Mouse (Mus musculus) lung, embryonic 16.5 days (tissue): Measurements from ENCODE around the gene Ubl5. TPM values are rescaled to one million over a fixed set of nuclear protein-coding genes. Genes with fewer than 3 reads are reported as not detected.
A peak's percentile ranks its signal among the peaks of the same experiment; 100 is the strongest.

ENCODE experiments used
- ATAC-seq: fragments of 200-750 bp; cut with Nextera tagmentation; 2 replicates; pipeline ENCODE4 v1.8.0; 2017; ENCODE audit warnings: low read depth, mild to moderate bottlenecking, moderate library complexity
- H3K27ac ChIP-seq: fragments of 300-500 bp; sonication (generic); 2 replicates; pipeline ENCODE4 v1.5.1; 2014; ENCODE audit warnings: mild to moderate bottlenecking, control low read depth, low read length
- H3K27me3 ChIP-seq: fragments of 300-500 bp; sonication (generic); 2 replicates; pipeline ENCODE4 v1.6.1; 2014; ENCODE audit warnings: low read depth, low read length, mixed read lengths; ENCODE audit not compliant: control insufficient read depth, insufficient read depth
- H3K36me3 ChIP-seq: fragments of 300-500 bp; sonication (generic); 2 replicates; pipeline ENCODE4 v1.6.1; 2014; ENCODE audit warnings: low read length; ENCODE audit not compliant: control insufficient read depth, insufficient read depth
- H3K4me1 ChIP-seq: fragments of 300-500 bp; sonication (generic); replicated peaks from 2 replicates; pipeline ENCODE4 v1.6.1; 2014; ENCODE audit warnings: low read length, mixed read lengths; ENCODE audit not compliant: control insufficient read depth, insufficient read depth
- H3K4me2 ChIP-seq: fragments of 300-500 bp; sonication (generic); 2 replicates; pipeline ENCODE4 v1.6.1; 2014; ENCODE audit warnings: low read depth, low read length, control low read depth
- H3K4me3 ChIP-seq: fragments of 300-500 bp; sonication (generic); 2 replicates; pipeline ENCODE4 v1.5.1; 2014; ENCODE audit warnings: mild to moderate bottlenecking, low read length, control low read depth
- H3K9ac ChIP-seq: fragments of 300-500 bp; sonication (generic); 2 replicates; pipeline ENCODE4 v1.6.1; 2014; ENCODE audit warnings: low read length, control low read depth
- H3K9me3 ChIP-seq: fragments of 300-500 bp; sonication (generic); 2 replicates; pipeline ENCODE4 v1.6.1; 2016; ENCODE audit warnings: low read length; ENCODE audit not compliant: control insufficient read depth
- WGBS: fragments of 180-500 bp; shearing (Covaris S2); extraction: QIAGEN DNeasy Blood & Tissue Kit; methylation state at CpG from one replicate; pipeline ENCODE4 v1.1.7; 2014; 5-methylcytosine and 5-hydroxymethylcytosine counted together
- polyA plus RNA-seq: library from polyadenylated mRNA; unstranded; fragments of >200 nt; fragmentation: Nextera tagmentation; extraction: Ambion mirVana; gene quantifications from 2 replicates; pipeline ENCODE4 v1.2.1, GENCODE M21; 2015

Ubl5 gene
- polyA plus RNA-seq, 1 experiment from 2014 or later, result 439 TPM

DNA sequence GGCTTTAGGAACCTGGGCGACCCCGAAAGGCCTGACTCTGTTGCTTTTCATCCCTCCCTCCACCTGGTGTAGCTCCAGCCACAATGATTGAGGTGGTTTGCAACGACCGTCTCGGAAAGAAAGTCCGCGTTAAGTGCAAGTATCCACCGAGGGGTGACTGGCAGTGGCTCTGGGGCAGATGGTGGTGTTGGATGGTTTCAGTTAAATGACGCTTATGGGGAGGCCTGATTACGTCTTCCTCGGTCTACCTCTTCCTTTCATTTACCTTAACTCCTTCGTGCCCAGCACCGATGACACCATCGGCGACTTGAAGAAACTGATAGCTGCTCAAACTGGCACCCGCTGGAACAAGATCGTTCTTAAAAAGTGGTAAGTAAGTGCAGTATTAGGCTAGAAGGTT, 2.4 kb downstream of the Ubl5 start:
- peak overlapping the region; percentile 94 for H3K4me3 ChIP-seq
- WGBS, result 2% methylated on average over 17 of the region's 17 CpGs
- H3K36me3 ChIP-seq, result peaks cover 14% of the 10 kb centered on the region
- no peaks in the 10 kb centered on the region for H3K9me3 ChIP-seq
- peaks cover 19% of the 10 kb centered on the region; the same call in 1 of the 2 replicates for H3K4me1 ChIP-seq
- H3K9ac ChIP-seq, result peak overlapping the region; percentile 84
- H3K4me2 ChIP-seq, result peak overlapping the region; percentile 83
- ATAC-seq, result no peak
- H3K27ac ChIP-seq, result peak overlapping the region; percentile 76
- H3K27me3 ChIP-seq, result no peaks in the 10 kb centered on the region

DNA sequence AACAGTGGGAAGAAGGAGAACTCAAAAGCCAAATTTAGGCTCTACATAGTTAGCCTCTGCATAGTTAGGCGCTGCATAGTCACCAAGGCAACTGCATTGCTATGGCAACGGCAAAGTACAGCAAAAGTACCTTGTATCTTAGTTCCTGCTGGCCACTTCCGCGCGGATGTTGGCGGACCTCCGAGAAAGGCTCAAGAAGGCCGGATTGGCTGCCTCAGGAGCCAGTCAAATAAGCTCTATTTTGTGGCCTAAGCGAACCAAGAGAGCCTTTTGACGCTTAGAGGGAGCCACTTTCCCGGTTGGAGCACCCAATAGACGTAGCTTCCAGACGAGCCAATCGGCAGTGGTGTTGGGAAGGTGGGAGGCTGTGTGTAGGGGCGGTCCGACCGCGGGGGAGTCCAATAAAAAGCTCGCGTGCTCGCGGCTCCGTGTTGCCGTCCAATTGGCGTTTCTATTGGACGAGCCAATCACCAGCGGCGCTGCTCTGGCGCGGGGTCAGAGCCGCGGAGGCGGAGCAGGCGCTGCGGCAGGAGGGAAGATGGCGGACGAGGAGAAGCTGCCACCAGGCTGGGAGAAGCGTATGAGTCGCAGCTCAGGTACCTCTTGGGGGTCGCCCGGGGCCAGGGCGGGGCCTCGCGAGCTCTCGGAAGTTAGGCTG, 9.1 kb downstream of the Ubl5 start, which contains the start of gene Pin1:
Gene Pin1, plus strand, starts transcription at position 494 of the 658 bp plus-strand sequence.
- Histone ChIP-seq H3K27ac (peak within 1 kb of the TSS; percentile 43; the same call in 1 of the 2 replicates), H3K27me3 (no peaks in the 10 kb centered on the region), H3K4me1 (peaks cover 14% of the 10 kb centered on the region), H3K4me2 (peak within 1 kb of the TSS; percentile 80), H3K36me3 (peaks cover 22% of the 10 kb centered on the region), H3K9ac (peak within 1 kb of the TSS; percentile 96), H3K4me3 (peak within 1 kb of the TSS; percentile 99), H3K9me3 (no peaks in the 10 kb centered on the region)
- peak; percentile 100 for ATAC-seq
- WGBS, result under 1% methylated on average over 45 of the region's 45 CpGs

- Histone ChIP-seq H3K27me3 (no peaks in the 10 kb centered on the region), H3K36me3 (peaks cover 23% of the 10 kb centered on the region), H3K4me2 (peak overlapping the region; percentile 80), H3K4me3 (peak overlapping the region; percentile 99), H3K4me1 (peaks cover 14% of the 10 kb centered on the region), H3K27ac (peak overlapping the region; percentile 31; the same call in 1 of the 2 replicates), H3K9me3 (no peaks in the 10 kb centered on the region), H3K9ac (peak overlapping the region; percentile 96)
- WGBS, result under 1% methylated on average over 25 of the region's 25 CpGs
- ATAC-seq, result peak; percentile 4; the same call in 1 of the 2 replicates
These were observed 9.6 kb downstream of the Ubl5 start for GRCm38 (mm10) chr9:20652260-20652658.

GRCm38 (mm10) chr9:20653859-20654258, 11.2 kb downstream of the Ubl5 start:
- H3K4me1 ChIP-seq, result peaks cover 14% of the 10 kb centered on the region
- ATAC-seq, result no peak
- no peak overlapping the region for H3K27ac ChIP-seq
- H3K36me3 ChIP-seq, result peaks cover 24% of the 10 kb centered on the region
- H3K4me2 ChIP-seq, result no peak overlapping the region
- 90% methylated on average over 3 of the region's 3 CpGs for WGBS
- H3K27me3 ChIP-seq, result no peaks in the 10 kb centered on the region
- H3K9ac ChIP-seq, result no peak overlapping the region
- H3K4me3 ChIP-seq, result no peak overlapping the region
- H3K9me3 ChIP-seq, result no peaks in the 10 kb centered on the region

DNA sequence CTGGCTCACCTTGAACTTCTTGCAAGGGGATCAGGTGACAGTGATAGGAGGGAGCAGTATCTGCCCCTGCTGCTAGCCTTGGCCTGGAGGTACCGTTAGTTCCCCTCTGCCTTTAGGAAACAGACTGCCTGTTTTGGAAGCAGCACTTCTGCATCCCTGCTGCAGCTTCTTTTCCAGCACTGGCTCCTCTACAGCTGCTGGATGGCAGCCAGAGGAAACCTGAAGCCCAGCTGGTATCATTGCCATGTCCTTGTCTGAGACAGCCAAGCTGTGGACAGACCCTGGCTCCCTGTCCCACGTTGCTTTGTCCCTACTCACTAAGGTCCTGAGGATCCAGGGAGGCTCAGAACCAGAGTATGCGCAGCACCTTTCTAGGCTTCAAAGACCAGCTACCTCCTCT, 14.9 kb downstream of the Ubl5 start:
- H3K4me3 ChIP-seq, result no peak overlapping the region
- H3K9me3 ChIP-seq, result no peaks in the 10 kb centered on the region
- 80% methylated on average over 3 of the region's 3 CpGs for WGBS
- no peak for ATAC-seq
- no peak overlapping the region for H3K4me2 ChIP-seq
- H3K36me3 ChIP-seq, result peaks cover 36% of the 10 kb centered on the region
- peaks cover 9% of the 10 kb centered on the region for H3K4me1 ChIP-seq
- no peaks in the 10 kb centered on the region for H3K27me3 ChIP-seq
- H3K27ac ChIP-seq, result no peak overlapping the region
- no peak overlapping the region for H3K9ac ChIP-seq

DNA sequence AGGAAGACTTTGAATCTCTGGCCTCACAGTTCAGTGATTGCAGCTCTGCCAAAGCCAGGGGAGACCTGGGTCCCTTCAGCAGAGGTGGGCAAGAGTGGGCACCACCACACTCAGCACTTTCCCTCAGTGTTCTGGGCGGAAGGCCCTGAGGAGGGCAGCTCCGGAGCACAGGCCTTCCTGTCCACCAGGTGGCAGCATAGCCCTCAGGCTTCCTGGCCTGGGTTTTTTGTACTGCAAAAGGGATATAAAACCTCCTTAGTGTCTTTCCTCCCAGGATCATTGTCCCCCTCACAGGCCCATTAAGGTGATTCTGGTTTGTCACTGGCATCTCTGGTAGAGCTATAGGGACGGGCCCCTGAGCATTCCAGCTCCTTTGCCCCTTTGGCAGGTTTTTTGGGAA, 19.6 kb downstream of the Ubl5 start:
- peak; percentile 29; the same call in 1 of the 2 replicates for ATAC-seq
- 55% methylated on average over 3 of the region's 3 CpGs for WGBS
- Histone ChIP-seq H3K9ac (no peak overlapping the region), H3K9me3 (no peaks in the 10 kb centered on the region), H3K27ac (no peak overlapping the region), H3K27me3 (no peaks in the 10 kb centered on the region), H3K4me3 (no peak overlapping the region), H3K4me1 (no peaks in the 10 kb centered on the region), H3K4me2 (no peak overlapping the region), H3K36me3 (peaks cover 35% of the 10 kb centered on the region)

DNA sequence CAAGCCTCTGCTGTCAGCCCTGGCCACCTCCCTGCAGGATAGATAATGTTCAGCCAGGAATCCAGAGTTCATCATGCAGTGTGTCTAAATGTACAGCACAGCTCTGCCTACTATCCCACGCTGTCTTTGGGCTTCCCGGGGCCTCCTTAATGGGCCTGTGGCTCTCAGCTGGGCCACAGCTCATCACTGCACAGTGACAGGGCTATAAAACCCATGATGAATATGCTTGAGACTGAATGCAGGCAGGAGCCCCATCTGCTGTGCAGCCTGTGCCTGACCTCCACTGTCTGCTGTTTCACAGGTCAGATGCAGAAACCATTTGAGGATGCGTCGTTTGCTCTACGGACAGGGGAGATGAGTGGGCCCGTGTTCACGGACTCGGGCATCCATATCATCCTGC, 20.2 kb downstream of the Ubl5 start:
- no peaks in the 10 kb centered on the region for H3K9me3 ChIP-seq
- H3K4me2 ChIP-seq, result no peak overlapping the region
- no peaks in the 10 kb centered on the region for H3K27me3 ChIP-seq
- peaks cover 31% of the 10 kb centered on the region for H3K36me3 ChIP-seq
- H3K9ac ChIP-seq, result no peak overlapping the region
- no peak overlapping the region for H3K27ac ChIP-seq
- H3K4me1 ChIP-seq, result no peaks in the 10 kb centered on the region
- no peak overlapping the region for H3K4me3 ChIP-seq
- 91% methylated on average over 8 of the region's 8 CpGs for WGBS
- no peak for ATAC-seq

GRCm38 (mm10) chr9:20663956-20664355, 21.3 kb downstream of the Ubl5 start:
- Histone ChIP-seq H3K36me3 (peaks cover 29% of the 10 kb centered on the region), H3K27ac (no peak overlapping the region), H3K9me3 (no peaks in the 10 kb centered on the region), H3K27me3 (no peaks in the 10 kb centered on the region), H3K4me1 (no peaks in the 10 kb centered on the region), H3K9ac (no peak overlapping the region), H3K4me3 (no peak overlapping the region), H3K4me2 (no peak overlapping the region)
- no peak for ATAC-seq
- 89% methylated on average over 2 of the region's 2 CpGs for WGBS

DNA sequence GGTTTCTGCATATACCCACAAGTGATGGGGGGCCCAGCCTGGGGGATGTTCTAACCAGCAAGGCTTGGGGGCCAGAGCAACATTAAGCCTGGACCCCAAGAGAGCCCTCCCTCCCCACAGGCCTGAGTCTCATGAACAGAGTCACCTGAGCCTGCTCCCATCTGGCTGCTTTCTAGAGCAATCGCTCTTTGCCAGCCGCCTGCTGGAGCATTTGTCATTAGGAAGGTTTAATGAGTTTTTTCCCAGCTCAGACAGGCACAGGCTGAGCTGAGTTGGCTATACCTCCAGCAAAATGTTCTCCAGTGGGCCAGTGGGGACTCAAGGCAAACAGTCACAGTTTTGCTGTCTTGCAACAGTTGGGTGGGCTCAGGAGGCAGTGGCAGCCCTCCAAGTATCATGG, 21.7 kb downstream of the Ubl5 start:
- Histone ChIP-seq H3K4me2 (no peak overlapping the region), H3K4me1 (no peaks in the 10 kb centered on the region), H3K27ac (no peak overlapping the region), H3K9ac (no peak overlapping the region), H3K27me3 (no peaks in the 10 kb centered on the region), H3K4me3 (no peak overlapping the region), H3K9me3 (no peaks in the 10 kb centered on the region), H3K36me3 (peaks cover 25% of the 10 kb centered on the region)
- 54% methylated on average over 2 of the region's 2 CpGs for WGBS
- no peak for ATAC-seq
